Mouse (Mus musculus) left cerebral cortex, postnatal 4 days (tissue): ENCODE measurements around the gene Bmp8b. TPM values are rescaled to one million over a fixed set of nuclear protein-coding genes. Genes with fewer than 3 reads are reported as not detected.
"Not testable (repeated sequence)": the region's sequence is repeated elsewhere in the genome, so short reads cannot be mapped to it uniquely, and the experiment has no call there.

ENCODE experiments used
- DNase-seq: peaks from one replicate; pipeline ENCODE4 v3.0.0-alpha.2; 2022
- intact Hi-C: fragments of 180-260 bp; cut with DNase I; formaldehyde crosslinking; loops from one replicate; pipeline ENCODE4 v1.15.1; 2025
- total RNA-seq, 2 experiments: library from RNA; stranded (reverse); gene quantifications; 2 replicates each; pipeline ENCODE4 v1.2.3; 2021

The Bmp8b gene
- total RNA-seq, 2 experiments from 2014 or later, result 0.34 to 0.82 TPM

DNA sequence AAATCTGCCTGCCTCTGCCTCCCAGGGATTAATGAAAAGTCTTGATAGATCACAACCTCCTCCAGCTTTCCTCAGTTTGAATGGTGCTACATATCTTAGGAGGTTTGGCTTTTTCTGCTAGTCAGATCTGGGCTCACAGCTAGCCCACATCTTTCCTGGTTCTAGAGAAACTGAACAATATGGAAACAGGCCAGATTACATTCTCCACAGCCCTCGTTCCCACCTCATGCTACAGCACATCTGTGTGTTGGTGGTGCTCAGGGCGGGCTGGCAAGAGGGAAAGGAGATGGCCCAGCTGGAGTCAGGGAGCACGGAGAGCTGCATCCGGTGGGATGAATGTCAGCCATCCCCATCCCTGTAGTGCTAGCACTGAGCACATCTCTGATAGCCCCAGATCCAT is 5.8 kb downstream of the Bmp8b start:
- intact Hi-C loops, result no loop called here
- DNase-seq, result no peak

DNA sequence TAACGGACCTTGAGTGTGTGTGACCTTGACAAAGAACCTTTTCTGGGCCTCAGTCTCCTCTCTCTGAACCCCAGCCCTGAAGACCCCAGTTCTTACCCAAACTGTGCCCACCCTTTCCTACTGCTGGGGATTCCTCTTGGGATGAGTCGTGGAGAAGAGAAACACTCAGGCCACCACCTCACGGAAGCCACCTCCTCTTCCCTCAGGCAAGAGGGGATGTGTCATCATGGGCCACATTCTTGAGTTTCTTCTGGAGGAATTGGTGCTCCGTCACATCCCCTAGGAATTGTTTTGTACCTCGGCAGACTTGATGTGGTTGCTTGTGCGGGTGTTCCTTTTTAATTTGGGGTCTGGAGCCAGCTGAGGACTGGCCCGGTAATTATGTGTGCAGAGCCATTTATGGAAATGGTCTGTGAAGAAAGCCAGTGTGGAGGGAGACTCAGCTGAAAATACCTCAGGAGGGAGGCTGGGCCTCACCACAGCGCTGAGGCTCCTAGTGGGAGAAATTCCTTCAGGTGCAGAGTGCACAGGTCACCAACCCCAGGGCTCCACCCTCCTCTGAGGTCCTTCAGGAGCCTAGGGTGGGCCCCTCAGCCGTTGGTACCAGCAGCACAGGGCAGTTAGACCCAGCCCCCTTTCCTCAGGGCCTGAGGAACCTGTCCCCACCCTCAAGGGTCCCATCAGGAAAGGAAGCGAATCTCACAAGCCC is 6.5 kb downstream of the Bmp8b start:
- DNase-seq, intact Hi-C loops: not testable (repeated sequence)

DNA sequence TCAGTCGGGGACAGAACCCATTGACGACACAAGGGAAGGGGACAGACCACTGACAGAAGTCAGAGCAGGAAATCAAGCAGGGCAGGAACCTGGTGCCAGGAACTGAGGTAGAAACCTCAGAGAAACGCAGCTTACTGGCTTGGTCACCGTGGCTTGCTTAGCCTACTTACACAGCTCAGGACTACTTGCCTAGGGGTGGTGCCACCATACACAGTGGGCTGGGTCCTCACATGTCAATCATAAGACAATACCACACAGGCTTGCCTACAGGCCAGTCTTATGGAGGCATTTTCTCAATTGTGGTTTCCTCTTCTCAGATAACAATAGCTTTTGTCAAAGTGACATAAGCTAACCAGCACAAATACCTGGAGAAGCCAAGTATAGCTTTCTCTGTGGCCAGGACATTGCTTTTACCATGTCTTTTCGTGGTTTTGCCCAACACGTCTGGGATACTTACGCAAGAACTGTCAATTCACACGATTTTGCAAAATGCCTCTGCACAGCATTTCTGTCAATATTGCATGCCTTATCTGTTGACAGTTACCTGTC is 7.3 kb downstream of the Bmp8b start:
- intact Hi-C loops, result no loop called here
- DNase-seq, result no peak

DNA sequence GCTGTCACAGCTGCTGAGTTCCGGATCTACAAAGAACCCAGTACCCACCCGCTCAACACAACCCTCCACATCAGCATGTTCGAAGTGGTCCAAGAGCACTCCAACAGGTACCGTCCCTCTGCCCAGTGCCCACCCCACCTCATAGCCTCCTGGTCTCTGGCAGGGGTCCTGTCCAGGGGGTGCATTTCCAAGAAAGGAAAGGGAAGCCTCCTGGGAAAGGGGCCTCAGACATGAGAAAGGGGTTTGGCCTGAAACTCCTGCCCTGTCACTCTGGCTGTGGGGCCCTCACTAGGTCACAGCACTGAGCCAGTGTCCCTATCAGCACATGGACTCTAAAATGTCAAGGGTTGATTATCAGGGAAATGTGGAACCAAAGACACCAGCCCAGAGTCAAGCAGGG is 9.7 kb downstream of the Bmp8b start:
- DNase-seq, intact Hi-C loops: not testable (repeated sequence)

DNA sequence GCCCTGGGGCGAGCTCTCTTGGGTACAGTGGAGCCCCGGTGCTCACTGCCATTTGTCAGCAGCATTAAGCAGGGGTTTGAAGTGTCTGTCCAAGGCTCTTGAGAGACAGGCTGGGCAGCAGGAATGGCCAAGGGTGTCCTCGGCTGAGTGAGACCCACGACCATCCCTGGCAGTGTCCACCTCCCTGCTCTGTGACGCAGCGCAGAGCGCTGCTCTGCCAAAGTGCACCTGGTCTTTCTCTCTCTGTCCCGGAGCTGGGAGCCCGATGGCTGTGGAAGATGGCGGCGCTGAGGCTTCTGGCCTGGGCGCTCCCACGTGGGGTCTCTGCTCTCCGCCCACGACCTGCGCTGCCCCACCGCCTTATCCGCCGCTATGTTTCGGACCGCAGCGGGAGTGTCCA is 11.0 kb downstream of the Bmp8b start, which contains the start of gene Oxct2b:
Gene Oxct2b (plus strand): TSS at position 256 of the 400 bp plus-strand sequence.
- intact Hi-C loops, result no loop called here
- DNase-seq, result no peak

DNA sequence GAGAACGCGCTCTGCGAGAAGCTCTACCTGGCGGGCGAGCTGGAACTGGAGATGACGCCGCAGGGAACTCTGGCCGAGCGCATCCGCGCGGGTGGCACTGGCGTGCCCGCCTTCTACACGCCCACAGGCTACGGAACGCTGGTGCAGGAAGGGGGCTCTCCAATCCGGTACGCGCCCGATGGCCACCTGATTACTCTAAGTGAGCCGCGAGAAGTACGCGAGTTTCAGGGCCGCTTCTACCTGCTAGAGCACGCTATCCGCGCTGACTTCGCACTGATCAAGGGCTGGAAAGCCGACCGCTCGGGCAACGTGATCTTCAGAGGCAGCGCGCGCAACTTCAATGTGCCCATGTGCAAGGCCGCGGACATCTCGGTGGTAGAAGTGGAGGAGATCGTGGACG is 11.7 kb downstream of the Bmp8b start:
- intact Hi-C loops, DNase-seq: not testable (repeated sequence)

DNA sequence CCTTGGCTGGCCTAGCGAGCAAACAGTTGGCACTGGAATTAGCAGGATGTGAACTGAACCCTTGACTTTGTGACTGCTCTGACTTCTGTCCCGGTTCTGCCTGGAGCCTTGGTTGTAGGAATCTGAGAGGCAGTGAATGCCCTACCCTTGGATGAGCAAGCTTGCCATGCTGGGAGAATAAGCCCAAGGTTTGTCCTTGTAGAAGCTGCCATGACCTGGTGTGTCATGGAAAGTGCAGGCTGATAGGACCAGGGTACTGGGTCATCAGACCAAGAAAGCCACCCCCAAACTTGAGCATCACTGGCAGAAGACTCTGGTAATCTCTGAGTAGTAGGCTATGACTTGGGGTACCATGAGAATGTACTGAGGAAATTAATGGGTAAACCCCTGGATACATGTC is 16.3 kb downstream of the Bmp8b start:
- no peak for DNase-seq
- intact Hi-C loops, result no loop called here

DNA sequence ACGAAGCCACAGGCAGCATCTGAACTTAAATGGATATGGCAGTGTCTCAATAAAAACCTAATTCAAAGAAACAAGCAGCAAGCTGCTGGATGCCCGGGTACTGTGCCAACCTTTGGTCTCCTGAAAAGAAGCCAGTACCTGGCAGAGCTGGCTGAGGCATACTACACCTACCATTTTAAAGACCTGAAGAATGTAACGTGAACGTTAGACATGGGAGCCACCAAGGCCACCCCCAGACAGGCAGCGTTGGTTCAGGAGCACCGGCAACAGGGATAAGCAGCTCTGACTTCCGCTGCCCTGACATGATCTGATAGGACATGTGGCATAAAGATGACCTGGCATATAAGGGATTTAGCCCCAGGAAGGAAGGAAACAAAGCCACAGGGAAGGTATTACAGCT is 21.7 kb downstream of the Bmp8b start:
- intact Hi-C loops, result no loop called here
- no peak for DNase-seq

DNA sequence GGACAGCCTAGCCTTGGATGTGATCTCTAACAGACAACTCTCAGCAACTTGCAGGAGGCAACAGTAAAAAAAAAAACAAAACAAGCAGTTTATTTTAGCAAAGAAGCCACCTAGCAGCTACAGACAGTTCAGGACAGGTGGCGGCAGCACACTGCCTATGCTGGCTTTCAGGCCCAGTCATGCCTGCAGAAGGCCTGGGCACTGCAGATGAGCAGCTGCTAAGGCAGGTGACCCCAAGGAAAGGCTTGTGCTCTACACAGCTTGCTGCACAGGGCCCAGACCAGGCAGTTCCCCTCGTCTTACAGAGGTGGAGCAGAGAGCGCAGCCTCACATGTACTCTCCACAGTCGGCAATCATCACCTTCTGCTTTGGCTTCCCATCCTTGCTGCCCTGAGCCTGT is 22.1 kb downstream of the Bmp8b start:
- intact Hi-C loops, result no loop called here
- no peak for DNase-seq

DNA sequence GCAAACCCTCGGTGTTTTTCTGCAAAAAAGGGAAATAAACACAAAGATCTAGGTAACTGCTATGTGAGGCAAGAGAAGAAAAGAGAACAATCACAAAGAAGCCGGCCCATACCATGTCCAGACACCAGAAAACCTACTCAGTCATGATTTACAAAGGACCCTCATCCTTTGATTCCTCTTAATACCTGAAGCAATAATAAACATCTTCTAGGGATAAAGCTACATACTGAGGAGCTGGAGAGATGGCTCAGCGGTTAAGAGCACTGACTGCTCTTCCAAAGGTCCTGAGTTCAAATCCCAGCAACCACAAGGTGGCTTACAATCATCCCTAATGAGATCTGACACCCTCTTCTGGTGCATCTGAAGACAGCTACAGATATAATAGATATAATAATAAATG is 32.6 kb downstream of the Bmp8b start:
- intact Hi-C loops, result no loop called here

DNA sequence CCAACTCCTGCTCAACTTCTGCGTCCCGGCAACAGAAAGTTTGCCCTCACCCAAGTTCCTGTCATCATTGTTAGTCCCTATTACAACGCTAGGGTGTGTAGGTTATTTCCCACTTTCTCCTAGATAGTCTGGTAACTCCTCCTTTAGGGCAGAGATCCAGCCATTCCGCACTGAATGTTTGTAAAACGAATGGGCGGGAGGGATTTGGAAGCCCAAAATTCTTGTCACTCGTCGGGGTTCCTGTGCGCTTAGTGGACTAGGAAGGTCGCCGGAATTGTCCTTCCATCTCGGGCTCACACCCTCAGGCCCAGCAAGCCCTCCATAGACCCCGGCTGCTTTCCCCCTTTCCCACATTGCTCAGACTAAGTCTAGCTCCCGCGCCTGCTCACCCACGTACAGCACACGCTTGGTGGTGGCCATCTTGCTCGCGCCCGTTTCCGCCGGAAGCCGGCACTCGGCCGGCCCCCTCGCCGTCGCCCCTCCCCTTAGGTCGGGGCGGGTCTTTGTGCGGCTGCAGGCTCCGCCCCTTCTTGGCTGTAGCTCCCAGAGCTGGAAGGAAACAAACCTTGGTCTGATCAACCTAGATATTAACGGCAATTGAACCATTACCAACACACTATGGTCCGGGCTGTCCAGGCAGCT is 34.7 kb downstream of the Bmp8b start, which contains the start of gene Ppie:
Gene Ppie (minus strand): TSS at position 439 of the 642 bp plus-strand sequence.
- peak; percentile 90 for DNase-seq
- intact Hi-C loops, result no loop called here

More for the DNA sequence above, 32.6 kb downstream of the Bmp8b start:
- no peak for DNase-seq

DNA sequence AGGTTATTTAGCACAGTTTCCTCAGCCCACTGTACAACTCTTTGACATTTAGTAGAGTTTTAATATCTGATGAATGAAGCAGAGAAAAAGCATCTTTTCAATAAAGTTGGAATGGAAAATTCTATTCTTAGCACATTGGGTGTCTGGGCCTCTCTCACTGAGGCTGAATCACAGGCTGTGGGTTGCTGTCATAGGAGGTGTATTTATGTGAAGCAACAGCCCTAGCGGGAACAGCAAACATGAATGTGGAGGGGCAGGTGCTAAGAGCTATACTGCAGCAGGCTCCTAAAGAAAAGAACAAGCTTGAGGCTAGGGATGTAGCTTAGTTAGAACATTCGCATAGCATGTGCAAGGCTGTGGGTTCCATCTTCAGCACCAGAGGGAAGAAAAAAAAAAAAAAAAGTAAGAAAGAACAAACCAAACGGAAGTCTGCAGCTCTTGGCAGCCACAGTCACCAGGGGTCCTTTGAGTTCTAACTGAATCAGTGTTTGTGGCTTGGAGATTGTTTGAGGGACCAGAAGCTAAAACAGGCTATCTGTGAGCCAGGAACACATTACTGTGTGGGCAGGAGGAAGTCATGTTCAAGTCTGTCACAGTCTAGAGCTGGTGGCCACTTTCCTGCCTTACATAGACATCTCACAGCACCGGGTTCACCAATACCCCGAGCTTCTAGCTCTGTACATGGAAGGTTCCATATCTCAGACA is 42.6 kb downstream of the Bmp8b start:
- intact Hi-C loops, result no loop called here

DNA sequence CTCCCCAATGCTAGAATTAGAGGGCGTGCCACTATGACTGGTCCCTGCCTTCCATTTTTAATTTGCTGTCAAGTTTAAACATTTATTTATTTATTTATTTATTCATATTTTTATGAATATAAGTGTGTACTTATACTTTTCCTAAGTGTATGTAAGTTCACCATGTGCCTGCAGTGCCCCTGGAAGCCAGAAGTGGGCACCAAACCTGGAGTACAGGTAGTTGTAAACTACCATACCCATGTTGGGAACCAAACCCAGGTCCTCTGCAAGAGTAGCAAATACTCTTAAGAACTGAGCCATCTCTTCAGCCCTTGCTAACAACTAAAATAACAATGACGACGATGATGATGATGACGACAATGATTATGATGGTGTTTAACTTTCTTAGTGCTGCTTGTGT is 47.0 kb downstream of the Bmp8b start:
- no peak for DNase-seq
- intact Hi-C loops, result no loop called here

More for the DNA sequence above, 42.6 kb downstream of the Bmp8b start:
- DNase-seq, result no peak

DNA sequence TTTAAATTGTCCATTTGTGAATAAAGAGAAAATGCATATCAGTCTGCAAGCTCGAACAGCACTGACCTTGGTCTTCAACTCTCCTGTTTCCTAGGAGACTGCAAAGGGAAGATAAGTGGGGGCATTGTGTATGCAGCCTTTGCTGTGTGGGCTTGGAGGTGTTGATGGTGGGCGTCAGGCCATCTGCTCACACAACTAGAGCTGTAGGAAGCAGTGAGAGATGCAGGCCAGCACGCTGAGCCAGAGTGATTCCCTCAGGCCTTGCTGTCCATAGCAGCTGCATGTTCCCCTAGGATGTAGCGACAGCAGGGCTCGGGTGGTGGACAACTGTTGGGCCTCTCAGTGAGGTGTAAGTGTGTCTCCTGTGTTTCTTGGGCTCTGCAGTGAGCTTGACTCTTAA is 48.0 kb downstream of the Bmp8b start:
- no peak for DNase-seq
- intact Hi-C loops, result no loop called here

DNA sequence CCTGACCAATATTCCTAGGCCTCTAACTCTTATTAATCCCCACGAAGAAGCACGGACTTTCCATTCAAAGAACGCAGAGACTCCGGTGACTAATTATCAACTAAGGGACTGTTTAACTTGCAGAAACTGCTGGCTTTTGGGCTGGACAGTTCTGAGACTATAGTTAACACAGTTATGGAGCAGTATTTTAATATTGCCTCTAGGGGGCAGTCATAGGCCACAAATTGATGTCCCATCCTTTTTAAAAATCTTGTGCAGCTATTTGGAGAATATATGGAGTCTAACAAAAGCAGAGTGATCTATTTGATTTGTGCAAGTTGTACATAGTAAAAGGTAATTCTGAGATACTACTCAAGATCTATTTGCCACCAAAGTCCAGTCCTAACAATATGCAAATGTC is 50.0 kb downstream of the Bmp8b start:
- intact Hi-C loops, result loop anchor here (5.0 kb wide), 2 partner anchors 47 to 97 kb away; partner anchors contain the start of gene Nt5c1a
- DNase-seq, result no peak

DNA sequence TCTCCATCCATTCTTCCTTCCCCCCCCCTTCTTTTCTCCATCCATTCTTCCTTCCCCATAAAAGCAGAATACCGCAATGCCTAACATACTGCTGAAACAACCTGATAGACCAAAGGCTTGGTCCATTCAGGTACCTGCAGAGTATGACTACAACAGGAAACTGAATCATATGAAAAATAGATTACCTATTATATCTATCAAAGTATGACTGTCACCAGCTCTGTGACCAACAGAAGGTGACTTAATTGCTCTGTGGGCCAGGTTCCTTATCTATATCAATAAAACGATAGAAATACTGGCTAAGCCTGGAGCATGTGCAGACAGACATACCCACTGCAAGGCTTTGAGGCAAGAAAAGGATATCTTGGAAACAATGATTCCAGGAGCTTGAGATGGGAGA is 50.5 kb downstream of the Bmp8b start:
- no peak for DNase-seq
- intact Hi-C loops, result loop anchor here (5.0 kb wide), 2 partner anchors 47 to 97 kb away; partner anchors contain the start of gene Nt5c1a

DNA sequence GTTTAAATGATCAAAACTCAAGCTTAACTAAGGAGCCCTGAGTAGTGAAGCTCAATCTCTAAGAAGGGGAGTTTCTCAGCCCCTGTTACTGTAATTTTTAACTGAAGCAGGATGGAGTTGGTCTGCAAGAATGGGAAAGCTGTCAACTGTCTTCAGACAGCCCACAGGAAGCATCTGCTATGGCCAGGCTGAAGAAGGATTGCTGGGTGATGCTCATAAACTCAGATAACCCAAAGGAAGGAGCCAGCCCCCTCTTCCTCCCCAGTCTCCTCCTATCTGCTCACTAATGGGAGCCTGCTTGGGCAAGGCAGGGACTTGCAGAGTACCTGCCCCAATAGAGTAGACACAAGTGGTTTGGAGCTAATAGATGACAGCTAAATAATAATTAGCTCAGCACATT is 50.9 kb downstream of the Bmp8b start:
- intact Hi-C loops, result loop anchor here (5.0 kb wide), 2 partner anchors 46 to 96 kb away; partner anchors contain the start of gene Nt5c1a
- no peak for DNase-seq

DNA sequence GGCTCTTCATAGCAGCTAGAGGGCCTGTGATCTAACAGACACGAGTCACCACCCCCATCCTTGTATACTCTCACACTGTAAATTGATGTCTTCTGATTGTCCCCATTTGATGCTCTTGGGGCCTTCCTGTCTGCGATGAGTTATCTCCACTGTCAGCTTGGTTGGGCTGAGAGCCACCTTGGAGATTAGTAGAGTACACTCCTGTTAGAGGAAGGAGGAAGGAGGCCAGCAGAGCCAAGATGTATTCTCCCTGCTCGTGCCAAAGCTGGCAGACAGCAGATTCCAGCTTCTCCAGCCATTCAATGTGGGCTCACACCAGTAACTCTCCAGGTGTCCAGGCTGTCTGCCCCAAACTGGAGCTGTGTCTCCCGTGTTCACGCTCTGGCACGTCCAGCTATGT is 55.6 kb downstream of the Bmp8b start:
- intact Hi-C loops, result no loop called here
- peak; percentile 6 for DNase-seq

DNA sequence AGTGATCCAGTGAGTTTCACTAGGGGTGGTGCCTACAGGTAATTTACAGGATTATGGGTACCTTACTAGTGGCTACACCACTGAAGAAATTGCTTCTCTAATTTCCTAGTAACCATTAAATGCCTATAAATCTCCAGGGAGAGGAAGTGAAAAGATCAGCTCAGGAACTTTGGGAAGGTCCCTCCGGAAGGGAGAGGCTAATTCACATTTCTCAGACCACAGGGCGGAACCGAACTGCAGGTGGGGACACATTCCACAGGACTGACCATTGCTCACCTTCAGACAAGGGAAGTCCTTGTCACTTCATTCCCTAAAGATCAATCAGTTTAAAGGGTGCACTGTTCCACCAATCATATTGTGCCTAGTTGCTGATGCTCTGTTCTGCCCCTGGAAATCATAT is 56.3 kb downstream of the Bmp8b start:
- DNase-seq, intact Hi-C loops: not testable (repeated sequence)

DNA sequence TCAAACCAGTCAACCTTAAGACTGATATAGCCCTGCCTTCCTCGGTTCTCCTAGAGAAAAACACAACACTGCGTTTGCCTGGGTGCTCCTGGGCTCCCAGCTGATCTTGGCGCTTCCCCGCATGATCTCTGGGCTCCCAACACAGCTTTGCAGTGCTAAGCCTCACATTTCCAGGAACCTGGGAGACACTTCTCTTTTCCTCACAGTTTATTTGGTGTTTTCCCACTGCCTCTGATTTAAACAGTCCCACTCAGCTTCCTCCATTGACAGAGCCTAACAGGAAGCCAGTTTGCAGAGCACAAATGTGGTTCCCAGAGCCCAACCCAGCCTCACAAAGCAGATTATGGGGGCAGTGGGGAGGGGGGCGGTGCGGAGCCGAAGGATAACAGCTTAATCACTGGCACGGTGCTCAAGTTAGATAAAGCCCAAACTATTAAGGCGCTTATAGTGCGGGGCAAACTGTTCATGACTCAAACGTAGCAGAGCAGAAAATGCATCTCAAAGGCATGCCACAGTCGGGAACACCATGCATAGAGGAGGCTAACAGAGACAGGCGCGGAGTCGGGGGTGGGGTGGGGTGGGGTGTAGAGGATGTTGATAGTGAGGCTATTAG is 57.4 kb downstream of the Bmp8b start:
- no peak for DNase-seq
- intact Hi-C loops, result no loop called here

DNA sequence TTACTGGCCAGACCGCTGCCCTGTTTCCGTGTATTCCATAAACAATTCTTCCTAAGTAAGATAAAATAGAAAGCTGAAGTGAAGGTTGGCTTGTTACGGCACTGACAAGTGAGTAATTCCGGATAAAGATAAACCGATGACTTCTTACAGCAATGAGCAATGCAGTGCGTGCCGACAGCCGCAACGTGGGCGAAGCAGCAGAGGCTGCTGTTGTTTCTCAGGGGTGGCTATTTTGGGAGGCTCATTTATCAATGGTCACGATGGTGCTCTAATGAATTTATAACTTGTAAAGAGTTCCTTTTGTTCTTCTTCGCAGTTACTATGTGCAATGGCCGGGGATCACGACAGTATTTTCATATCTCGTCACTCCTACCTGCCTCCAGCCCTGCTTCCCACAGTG is 59.2 kb downstream of the Bmp8b start:
- no peak for DNase-seq
- intact Hi-C loops, result no loop called here
